Mouse (Mus musculus): ENCODE measurements around the gene Cbfa2t2.

Gene Cbfa2t2

DNA sequence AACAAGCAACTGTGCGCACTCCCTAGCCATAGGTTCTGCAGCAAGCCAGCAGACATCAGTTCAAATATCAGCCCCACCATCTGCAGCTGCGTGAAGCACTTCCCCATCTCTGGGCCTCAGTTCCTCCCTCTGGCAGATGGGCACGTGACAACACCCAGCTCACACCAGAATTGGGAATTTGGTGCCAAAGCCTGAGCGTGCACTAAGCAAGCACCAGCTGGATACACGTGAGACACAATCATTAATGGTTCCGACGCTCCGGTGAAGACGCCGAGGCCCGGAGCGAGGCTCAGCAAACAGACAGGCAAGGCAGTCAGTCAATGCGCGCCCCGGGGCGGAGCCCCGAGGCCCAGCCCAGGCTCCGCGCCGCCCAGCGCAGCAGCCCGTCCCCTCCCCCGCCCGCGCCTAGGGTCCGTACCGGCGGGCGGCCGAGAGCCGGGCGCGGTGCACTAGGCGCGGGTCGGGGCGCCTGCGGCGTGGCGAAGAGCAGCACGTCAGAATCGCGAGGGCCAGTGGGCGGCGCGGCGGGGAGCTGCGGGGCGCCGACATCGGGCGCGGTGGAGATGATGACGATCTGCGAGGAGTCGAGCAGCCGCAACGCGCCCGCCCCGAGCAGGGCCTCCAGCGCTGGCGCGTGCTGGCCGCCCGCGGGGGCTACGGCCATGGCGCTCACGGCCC lies 132.9 kb downstream of the Cbfa2t2 start:
- no peak for DNase-seq (ENCODE audit: low read depth, low spot score)

DNA sequence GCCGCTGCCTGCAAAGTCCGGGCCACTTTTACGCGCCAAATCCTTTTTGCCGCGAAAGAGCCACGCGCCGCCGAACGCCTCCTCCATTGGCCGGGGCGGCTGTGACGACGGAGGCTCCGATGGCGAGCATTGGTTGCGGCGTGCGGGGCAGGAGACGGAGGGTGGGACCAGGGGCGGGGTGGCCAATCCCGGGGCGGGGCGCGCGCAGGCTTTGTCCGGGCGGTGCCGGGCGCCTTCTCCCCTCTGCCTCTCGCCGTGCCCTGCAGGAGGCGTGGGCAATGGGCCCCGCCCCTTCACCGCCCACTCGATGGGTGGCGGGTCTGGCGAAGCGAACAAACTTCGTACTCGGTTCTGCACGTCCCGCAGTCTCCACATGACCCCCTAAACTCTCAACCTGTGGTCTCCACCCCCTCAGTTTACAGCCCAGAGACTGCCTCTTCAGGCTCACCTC lies 133.6 kb downstream of the Cbfa2t2 start, which contains the start of gene E2f1:
E2f1 (minus strand) TSS at position 57 of the 451 bp plus-strand sequence.
- DNase-seq (ENCODE audit: low read depth, low spot score): peak; percentile 93

DNA sequence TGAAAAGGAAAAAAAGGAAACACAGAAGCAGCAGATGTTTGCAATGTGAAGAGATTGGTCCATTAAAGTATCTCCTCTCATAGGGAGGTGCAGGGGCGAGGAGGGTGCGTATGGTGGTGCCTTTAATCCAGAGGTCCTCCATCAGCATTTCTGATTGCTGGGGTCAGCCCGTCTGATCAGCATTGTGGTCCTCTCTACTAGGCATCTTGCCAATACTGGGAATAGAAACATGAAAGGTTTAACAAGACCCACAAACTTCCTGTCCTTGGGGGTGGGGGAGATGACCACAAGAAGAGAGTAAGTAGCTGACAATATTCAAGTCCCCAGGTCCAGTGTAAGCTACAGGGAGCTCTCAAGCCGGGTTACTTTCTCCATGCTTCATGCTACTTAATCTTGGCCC lies 134.4 kb downstream of the Cbfa2t2 start:
- DNase-seq (ENCODE audit: low read depth, low spot score): no peak

DNA sequence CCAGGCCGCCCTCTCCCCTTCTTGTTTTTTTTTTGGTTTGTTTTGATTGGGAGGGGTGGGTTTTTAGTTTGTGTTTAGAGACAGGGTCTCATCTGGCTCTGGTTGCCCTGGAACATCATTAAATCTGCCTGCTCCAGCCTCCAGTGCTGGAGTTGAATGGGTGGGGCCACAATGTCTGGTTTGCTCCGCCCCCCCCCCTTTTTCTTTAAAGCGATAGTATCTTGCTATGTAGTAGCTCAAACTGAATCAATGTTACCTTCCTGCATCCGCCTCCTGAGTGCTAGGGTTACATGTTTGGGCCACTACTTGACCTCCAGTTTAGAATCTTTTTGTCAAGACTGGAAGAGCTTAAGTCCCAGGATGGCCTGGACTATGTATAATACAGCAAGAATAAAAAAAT lies 135.0 kb downstream of the Cbfa2t2 start:
- DNase-seq (ENCODE audit: low read depth, low spot score): no peak

DNA sequence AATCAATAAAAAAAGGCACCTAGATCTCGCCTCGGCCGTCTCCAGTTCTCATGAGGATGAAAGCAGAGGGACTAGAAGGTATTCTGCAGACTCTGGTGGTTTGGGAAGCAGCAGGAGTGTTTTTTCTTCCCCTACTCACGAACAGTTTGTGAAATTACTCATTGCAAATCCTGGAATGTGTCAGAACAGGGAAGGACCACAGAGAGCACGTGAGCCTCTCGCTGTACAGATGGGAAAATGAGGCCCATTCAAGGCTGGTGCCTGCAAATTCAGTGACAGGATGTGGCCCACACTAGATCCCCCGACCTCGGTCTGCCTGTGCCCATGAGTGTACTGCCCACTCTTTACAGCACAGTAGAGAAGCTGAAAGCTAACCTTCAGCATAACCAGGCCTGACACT lies 135.7 kb downstream of the Cbfa2t2 start:
- DNase-seq (ENCODE audit: low read depth, low spot score): no peak

DNA sequence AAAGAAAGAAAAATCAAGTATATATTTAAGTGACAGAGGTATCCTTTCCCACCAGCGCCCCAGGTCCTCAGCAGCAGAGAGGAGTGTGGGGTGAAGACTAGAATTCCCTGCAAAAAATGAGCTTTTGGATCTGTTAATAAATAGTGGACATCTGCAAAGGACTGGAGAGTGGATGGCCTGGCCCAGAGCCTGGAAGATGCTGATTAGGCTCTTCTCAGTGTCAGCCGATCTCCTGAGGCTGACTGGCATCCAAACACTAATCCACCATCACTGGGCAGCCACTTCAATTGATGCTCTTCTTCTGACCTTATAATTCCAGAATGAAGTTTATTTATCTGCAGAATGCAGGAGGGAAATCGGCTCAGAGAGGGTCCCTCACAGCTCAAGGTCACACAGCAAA lies 136.7 kb downstream of the Cbfa2t2 start:
- DNase-seq (ENCODE audit: low read depth, low spot score): no peak

DNA sequence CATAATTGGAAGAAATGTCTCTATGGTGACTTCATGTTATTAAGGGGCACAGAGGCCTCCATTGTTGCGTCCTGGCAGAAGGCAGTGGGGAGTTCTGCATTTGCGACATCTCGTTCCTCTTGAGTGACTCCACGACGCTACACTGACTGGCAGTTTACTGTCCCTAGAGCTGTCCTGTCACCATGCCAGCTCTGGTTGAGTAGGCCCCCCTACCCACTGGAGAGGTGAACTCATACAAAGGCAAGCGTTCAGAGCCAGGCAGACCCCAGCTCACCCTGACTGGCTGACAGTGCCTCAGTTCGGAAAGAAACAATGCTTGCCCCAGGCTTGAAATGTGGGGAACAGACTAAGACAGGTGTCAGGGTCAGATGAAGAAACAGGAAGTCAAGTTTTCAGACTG lies 138.0 kb downstream of the Cbfa2t2 start:
- DNase-seq (ENCODE audit: low read depth, low spot score): no peak

DNA sequence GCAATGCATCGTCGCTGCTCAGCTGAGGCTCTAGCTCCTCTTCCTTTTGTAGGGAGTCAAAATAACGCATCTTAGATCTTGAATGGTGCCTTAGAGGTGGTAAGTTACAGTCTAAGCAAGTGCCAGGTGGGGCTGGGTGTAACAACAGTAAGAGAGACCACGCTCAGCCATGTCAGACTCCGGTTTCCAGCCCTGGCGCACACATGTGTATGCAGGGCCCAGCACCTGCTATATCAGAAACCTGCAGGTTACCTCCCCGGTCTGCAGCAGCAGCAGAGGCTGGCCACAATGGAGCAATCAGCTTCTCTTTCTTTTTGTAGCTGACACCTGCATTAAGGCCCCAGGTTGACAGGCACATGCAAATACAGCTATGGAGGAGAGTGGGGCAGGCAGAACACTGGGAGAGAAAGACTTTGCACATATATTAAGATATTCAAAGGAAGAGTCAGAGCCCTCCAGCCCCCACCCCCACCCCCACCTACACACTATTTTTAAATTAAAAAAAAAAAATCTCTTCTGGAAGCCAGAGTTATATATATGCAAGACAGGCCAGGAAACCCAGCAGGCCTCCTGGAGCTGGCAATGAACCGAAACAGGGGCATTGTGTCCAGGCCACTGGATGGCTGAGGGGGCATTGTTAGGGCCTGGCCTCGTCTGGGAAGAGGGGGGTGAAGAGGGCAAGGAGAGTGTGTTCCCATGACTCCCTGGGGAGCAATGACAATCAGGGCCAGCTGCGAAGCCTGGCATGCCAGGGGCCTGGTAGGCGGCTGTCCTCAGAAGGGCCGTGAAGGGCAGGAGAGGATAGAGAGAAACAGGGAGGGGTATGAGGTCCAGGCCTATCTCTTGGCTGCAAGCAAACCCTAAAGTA lies 140.8 kb downstream of the Cbfa2t2 start:
- DNase-seq (ENCODE audit: low read depth, low spot score): no peak

DNA sequence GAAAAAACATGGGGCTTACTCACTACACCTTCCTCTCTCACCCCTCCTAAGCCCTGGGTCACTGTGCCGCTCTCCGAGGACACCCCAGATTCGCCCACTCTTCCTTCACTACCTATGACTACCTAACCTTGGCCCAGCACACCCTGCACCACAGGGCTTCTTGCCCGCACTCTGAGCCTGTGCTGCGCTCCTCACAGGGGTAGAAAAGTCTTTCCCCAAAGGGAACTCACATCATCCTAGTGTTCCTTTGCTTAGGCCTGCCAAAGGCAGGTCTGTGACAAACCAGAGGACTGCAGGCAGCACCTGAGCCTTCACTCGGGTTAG lies 141.4 kb downstream of the Cbfa2t2 start:
- DNase-seq (ENCODE audit: low read depth, low spot score): no peak

DNA sequence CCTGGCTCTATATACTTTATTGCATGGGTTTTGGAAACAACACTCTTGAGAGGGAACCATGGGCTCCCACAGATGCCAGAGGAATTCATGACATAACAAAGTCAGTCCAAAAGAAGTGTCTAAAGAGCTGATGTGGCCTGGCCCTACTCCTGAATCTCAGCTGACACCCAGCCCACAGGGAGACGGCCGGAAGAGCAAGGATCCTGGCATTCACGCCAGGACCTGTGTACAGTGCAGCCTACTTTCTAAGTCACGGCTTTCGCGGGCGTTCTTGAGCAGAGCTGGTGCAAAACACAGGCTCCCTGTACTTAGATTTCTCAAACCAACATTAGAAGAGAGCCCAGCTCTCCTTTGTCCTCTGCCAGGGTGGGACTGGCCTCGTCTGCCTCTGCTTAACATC lies 144.3 kb downstream of the Cbfa2t2 start:
- no peak for DNase-seq (ENCODE audit: low read depth, low spot score)

DNA sequence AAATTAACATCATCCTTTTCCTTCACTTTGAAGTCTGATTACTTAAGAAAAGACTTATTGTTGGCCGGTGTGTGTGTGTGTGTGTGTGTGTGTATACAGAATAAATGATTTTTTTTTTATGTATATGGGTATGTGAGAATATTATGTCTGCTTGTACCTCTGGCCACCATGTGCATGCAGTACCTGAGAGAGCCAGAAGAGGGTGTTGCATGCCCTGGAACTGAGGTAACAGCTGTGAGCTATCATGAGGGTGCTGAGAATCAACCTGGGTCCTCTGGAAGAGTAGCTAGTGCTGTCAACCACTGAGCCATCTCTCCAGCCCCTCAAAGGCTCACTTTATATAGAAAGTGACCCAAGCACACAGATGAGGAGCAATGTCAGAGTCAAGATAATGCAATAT lies 145.1 kb downstream of the Cbfa2t2 start:
- DNase-seq (ENCODE audit: low read depth, low spot score): no peak

DNA sequence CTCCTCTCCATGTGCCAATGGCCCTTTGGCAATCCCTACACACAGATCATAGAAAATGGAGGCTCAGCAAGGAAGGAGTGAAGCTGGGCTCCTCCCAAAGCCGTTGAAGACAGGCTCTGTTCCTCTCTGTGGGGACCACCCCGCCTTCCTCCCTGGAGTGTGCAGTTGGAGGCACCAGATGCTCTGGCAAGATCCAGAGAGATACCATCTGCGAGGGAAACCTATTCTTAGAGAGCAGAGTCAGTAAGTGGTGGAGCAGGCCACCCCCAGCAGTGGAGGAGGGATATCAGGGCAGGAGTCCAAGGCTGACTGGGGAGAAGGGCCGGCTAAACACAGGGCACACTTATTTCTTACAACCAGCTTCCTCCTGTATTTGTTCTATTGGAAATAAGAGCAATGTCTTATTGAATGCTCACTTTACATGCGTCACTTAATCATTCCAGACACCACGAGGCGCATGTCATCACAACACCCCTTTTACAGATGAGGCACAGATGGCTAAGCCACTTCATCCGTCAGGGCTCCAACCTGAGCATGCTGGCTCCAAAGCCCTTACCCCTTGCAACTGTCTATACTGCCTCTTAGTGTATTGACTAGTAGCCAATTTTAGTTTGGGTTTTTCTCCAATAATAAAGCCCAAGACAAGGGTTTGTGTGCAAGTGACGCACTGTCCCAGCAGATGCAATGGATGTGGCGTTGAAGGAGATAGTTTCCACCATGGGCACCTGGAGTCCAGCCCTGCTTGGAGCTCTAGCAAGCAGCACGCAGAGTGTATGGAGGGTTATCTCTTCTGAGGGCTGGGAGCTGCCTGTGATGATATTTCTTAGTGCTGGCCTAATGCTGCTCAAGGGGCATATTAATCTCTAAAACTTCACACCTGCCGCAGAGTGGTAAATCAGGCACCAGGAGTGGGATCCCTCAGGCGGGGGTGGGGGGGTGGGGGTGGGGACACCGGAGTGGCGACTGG lies 147.9 kb downstream of the Cbfa2t2 start:
- no peak for DNase-seq (ENCODE audit: low read depth, low spot score)

DNA sequence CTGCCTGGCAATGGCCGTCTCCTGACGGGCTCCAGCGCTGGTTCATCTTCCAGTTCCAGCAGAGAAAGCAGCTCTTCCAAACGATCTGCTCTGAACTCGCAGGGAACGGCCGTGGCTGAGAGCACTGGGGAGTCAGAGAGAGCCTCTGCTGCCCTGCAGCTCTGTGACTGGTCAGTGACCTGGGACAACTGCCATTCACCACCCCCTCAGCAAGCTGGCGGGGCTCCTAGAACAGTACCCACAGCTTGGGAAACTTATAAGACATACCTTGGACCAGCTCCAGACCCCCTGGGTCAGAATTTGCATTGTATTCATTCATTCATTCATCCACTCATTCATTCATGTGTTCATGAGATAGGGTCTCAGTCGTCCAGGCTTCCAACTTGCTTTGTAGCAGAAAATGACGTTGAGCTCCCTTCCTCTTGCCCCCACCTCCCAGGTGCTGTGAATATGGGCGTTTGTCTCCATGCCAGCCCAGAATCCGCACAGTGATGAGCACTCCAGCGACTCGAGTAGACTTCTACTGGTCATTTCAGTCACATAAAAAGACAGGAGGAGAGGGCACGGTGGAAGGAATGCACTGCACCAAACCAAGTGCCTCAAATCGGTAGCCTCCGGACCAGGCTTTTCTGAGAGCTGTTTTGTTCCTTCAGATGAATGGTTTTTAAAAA lies 148.8 kb downstream of the Cbfa2t2 start:
- no peak for DNase-seq (ENCODE audit: low read depth, low spot score)

DNA sequence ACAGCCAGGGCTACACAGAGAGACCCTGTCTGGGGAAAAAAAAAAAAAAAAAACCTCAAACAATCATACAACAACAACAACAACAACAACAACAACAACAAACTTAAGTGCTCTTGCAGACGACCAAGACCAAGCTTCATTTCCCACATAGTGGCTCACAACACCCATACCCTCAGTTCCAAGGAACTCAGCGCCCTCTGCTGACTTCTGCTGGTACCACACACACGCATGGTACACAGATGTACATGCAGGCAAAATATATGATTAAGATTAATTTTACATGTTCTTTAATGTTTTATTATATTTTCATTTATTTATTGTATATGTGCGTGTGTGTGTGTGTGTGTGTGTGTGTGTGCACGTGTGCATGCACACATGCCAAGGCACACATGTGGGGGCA lies 150.1 kb downstream of the Cbfa2t2 start:
- DNase-seq (ENCODE audit: low read depth, low spot score): no peak
